Mouse (Mus musculus) small intestine, adult 10 weeks (tissue): ENCODE measurements around the gene Unc79. TPM values are rescaled to one million over a fixed set of nuclear protein-coding genes. Genes with fewer than 3 reads are reported as not detected.

Experiments used
- polyA plus RNA-seq: library from polyadenylated mRNA; stranded (reverse); fragments of 350-450 nt; fragmentation: Illumina TruSeq; extraction: RNeasy Lipid Tissue Mini Kit (QIAGEN cat#74804); gene quantifications from one replicate; pipeline ENCODE4 v1.2.3, GENCODE M21; 2014; ENCODE audit warnings: low replicate concordance

The Unc79 gene
- 0.07 TPM for polyA plus RNA-seq

GRCm38 (mm10) chr12:102948778-102949394 lies at the start of gene Unc79:
TSS of gene Unc79 (plus strand) at chr12:102948859.

DNA sequence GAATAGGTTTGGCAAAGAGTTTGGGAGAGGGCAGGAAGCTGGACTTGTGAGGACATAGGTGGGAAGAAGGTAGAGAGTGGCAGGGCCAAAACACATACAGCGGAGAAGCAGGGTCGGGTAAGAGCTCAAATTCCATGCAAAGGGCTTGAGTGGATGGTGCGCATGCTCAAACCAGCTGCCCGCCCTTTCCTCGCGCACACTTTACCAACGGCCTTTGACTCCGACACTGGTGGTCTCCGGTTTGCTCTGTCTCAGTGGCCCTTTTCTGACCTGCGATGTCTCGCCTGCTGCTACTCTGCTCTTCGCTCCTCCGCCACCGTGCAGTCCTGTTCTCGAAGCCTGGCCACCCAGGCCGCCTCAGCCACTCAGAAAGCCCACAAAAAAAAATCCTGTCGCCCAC lies 49.6 kb upstream of the Unc79 start, which contains the start of gene Cox8c:
Cox8c (plus strand) TSS at position 226 of the 400 bp plus-strand sequence.

Other genes with a start within 250 kb of the Unc79 start
- 2.4 TPM for gene Itpk1, start 243.9 kb upstream of the Unc79 start, polyA plus RNA-seq
- gene Moap1, start 205.2 kb upstream of the Unc79 start, polyA plus RNA-seq = not detected
- 12.3 TPM for gene Tmem251, start 205.1 kb upstream of the Unc79 start, polyA plus RNA-seq
- not detected for gene Gm28051, start 191.1 kb upstream of the Unc79 start, polyA plus RNA-seq
- gene Gon7, start 191.1 kb upstream of the Unc79 start, polyA plus RNA-seq = 18.9 TPM
- 15.8 TPM for gene Ubr7, start 190.9 kb upstream of the Unc79 start, polyA plus RNA-seq
- 14.5 TPM for gene Gm20604, start 190.2 kb upstream of the Unc79 start, polyA plus RNA-seq
- 34.2 TPM for gene Btbd7, start 70.4 kb upstream of the Unc79 start, polyA plus RNA-seq
- not detected for gene Cox8c, start 49.5 kb upstream of the Unc79 start, polyA plus RNA-seq